Comparison of ENCODE assay signal across 8 mouse cellular contexts in the genomic region with DNA sequence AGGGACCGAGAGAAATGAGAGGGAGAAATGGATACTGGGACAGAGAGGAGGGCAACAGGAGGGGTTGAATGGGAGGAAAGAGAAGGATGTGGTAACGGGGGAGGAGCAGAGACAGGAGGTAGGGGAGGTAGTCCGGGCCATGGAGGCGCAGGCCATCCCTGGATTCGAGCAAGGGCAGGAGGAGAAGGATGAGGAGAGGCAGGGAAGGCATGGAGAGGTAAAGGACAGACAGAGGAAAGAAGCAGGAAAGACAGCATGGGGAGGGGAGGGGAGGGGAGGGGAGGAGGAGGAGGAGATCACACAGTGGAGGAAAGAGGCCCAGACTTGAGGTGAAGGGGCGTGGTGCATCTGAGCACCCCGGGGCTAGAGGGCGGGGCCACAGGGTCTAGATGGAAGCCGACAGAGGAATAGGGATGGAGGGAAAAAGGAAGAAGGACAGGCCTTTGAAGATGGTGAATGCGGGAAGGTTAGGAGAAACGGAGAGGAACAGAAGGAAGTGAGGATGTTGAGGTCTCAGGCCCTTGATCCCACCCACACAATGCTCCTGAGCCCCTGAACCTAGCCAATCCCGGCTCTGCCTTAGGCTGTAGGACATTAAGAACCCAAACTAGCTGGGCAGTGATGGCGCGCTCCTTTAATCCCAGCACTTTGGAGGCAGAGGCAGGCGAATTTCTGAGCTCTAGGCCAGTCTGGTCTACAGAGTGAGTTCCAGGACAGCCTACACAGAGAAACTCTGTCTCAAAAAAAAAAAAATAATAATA. TPM values are rescaled to one million over a fixed set of nuclear protein-coding genes. Genes with fewer than 3 reads are reported as not detected.
DNase-seq lines count a peak whose midpoint lies in the region; ATAC-seq lines count a peak whose summit lies in the region.

Gene Btbd2, minus strand, starts transcription at position 209 of the 761 bp plus-strand sequence.

- DNase-seq in kidney, adult 11 months = peak; percentile 54
- DNase-seq in kidney, adult 9 months = no peak
- DNase-seq in adrenal gland, adult 8-10 months = no peak
- DNase-seq in naive thymus-derived CD4-positive, alpha-beta T cell, adult 2 months (ENCODE audit: low read depth) = peak; percentile 41
- DNase-seq in ovary, postnatal 14 days (ENCODE audit: low spot score) = no peak

- peak within 1 kb of the TSS; percentile 78 for H3K4me2 ChIP-seq in forebrain, embryonic 16.5 days (ENCODE audit: low read length)
- H3K4me2 ChIP-seq in hindbrain, embryonic 12.5 days (replicated peaks) = peak within 1 kb of the TSS; percentile 97
- H3K4me2 ChIP-seq in limb, embryonic 12.5 days = peak within 1 kb of the TSS; percentile 95

- peak within 1 kb of the TSS; percentile 94 for H3K27ac ChIP-seq in forebrain, embryonic 16.5 days (ENCODE audit: low read length)
- peak within 1 kb of the TSS; percentile 89 for H3K27ac ChIP-seq in hindbrain, embryonic 12.5 days
- H3K27ac ChIP-seq in limb, embryonic 12.5 days = peak within 1 kb of the TSS; percentile 85

- no peaks in the 10 kb centered on the region for H3K27me3 ChIP-seq in forebrain, embryonic 16.5 days (replicated peaks; ENCODE audit: control insufficient read depth, insufficient read depth, low read length)
- H3K27me3 ChIP-seq in hindbrain, embryonic 12.5 days = no peaks in the 10 kb centered on the region
- H3K27me3 ChIP-seq in limb, embryonic 12.5 days = no peaks in the 10 kb centered on the region

- ATAC-seq in forebrain, embryonic 16.5 days = peak; percentile 41; the same call in 1 of the 2 replicates
- ATAC-seq in hindbrain, embryonic 12.5 days (ENCODE audit: low FRiP score) = peak; percentile 46
- ATAC-seq in limb, embryonic 12.5 days (ENCODE audit: insufficient number of reproducible peaks, insufficient read depth, low FRiP score, low TSS enrichment, low read depth) = no peak; the same call in 1 of the 2 replicates

- H3K9ac ChIP-seq in forebrain, embryonic 16.5 days (replicated peaks; ENCODE audit: low read depth, low read length) = peak within 1 kb of the TSS; percentile 88
- peak within 1 kb of the TSS; percentile 98 for H3K9ac ChIP-seq in hindbrain, embryonic 12.5 days
- H3K9ac ChIP-seq in limb, embryonic 12.5 days (replicated peaks) = peak within 1 kb of the TSS; percentile 97

- H3K4me3 ChIP-seq in forebrain, embryonic 16.5 days (replicated peaks; ENCODE audit: low read length) = peak within 1 kb of the TSS; percentile 77
- peak within 1 kb of the TSS; percentile 86 for H3K4me3 ChIP-seq in hindbrain, embryonic 12.5 days
- H3K4me3 ChIP-seq in limb, embryonic 12.5 days (replicated peaks) = peak within 1 kb of the TSS; percentile 95

- H3K4me1 ChIP-seq in forebrain, embryonic 16.5 days (replicated peaks; ENCODE audit: control insufficient read depth, insufficient read depth, low read length) = peaks cover 24% of the 10 kb centered on the region
- peaks cover 30% of the 10 kb centered on the region for H3K4me1 ChIP-seq in hindbrain, embryonic 12.5 days
- H3K4me1 ChIP-seq in limb, embryonic 12.5 days (replicated peaks) = peaks cover 38% of the 10 kb centered on the region

- no peaks in the 10 kb centered on the region for H3K9me3 ChIP-seq in forebrain, embryonic 16.5 days (ENCODE audit: control insufficient read depth, low read length)
- H3K9me3 ChIP-seq in hindbrain, embryonic 12.5 days (replicated peaks) = no peaks in the 10 kb centered on the region
- no peaks in the 10 kb centered on the region for H3K9me3 ChIP-seq in limb, embryonic 12.5 days

- 20% methylated on average over 15 of the region's 15 CpGs for WGBS in forebrain, embryonic 16.5 days
- 22% methylated on average over 15 of the region's 15 CpGs for WGBS in hindbrain, embryonic 12.5 days
- 17% methylated on average over 15 of the region's 15 CpGs for WGBS in limb, embryonic 12.5 days

- no peaks in the 10 kb centered on the region for H3K36me3 ChIP-seq in forebrain, embryonic 16.5 days (ENCODE audit: control insufficient read depth, insufficient read depth)
- peaks cover 4% of the 10 kb centered on the region; the same call in 1 of the 2 replicates for H3K36me3 ChIP-seq in hindbrain, embryonic 12.5 days
- peaks cover 10% of the 10 kb centered on the region for H3K36me3 ChIP-seq in limb, embryonic 12.5 days

RNA-seq across cellular contexts. Expression of gene Btbd2, which starts in this region (rescaled TPM):
- total RNA-seq in adrenal gland, adult 8-10 months (2022) = 10 to 100 TPM; 63.4 to 94.6 (median 79.1) TPM
- polyA plus RNA-seq in forebrain, embryonic 16.5 days (2015; fragmentation: Nextera tagmentation; extraction: Ambion mirVana) = 75.2 and 79.7 TPM in 2 replicates
- 87.8 and 96.4 TPM in 2 replicates for polyA plus RNA-seq in hindbrain, embryonic 12.5 days (2016; fragmentation: Nextera tagmentation; extraction: Ambion mirVana)
- polyA plus RNA-seq in limb, embryonic 12.5 days (2016; fragmentation: Nextera tagmentation; extraction: Ambion mirVana) = 95.8 and 102 TPM in 2 replicates

Comparison
In these comparisons a context has a peak if more than half of its experiments do, and no peak if none do; other contexts are left out.
1. DNase-seq: peak in kidney, adult 11 months (single experiment) and naive thymus-derived CD4-positive, alpha-beta T cell, adult 2 months (single experiment); none in kidney, adult 9 months (single experiment), adrenal gland, adult 8-10 months (single experiment) and ovary, postnatal 14 days (single experiment).
2. Peak in every context shown above with its lines, with median percentiles within 50 percentile points of each other: H3K27ac ChIP-seq, H3K4me2 ChIP-seq, H3K4me3 ChIP-seq and H3K9ac ChIP-seq.